Mouse (Mus musculus): Measurements from ENCODE around the gene Sox13. TPM values are rescaled to one million over a fixed set of nuclear protein-coding genes. Genes with fewer than 3 reads are reported as not detected.

Gene Sox13
- polyA plus RNA-seq, 1 experiment from 2014 or later = 6.7 TPM

DNA sequence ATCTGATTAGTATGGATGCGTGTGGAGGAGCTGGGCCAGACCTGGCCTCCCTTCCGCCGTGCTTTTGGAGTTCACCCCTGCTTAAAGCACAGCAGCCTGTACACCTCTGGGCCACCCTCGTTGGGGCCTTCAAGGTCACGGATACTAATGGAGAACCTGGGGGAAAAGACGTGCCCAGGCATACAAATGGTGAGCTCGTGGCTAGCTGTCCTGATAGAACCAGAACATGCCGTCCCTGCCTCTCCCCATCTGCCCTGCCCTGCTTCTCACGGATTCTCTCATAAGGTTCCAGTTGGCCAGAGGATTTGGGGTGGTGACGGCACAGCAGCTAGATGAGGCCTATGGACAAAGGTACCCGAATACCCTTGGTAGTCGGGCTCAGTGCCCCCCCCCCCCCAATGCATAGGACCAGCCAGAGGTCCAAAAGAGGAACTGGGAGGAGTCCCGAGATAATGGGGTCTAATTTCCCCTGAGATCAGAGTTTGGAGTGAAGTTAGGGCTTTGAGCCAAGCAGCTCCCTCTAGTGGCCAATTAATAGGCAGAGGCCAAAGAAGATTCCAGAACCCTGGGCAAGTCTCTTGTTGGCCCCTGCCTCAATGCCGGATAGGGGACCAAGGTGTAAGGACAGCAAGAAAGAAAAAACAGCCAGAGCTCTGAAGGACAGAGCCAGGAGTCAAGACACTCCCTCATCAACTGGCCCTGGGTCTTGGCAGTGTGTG is 43.7 kb downstream of the Sox13 start:
- Histone ChIP-seq H3K4me2 (ENCODE audit: low read depth, low read length) (no peak overlapping the region), H3K36me3 (ENCODE audit: control insufficient read depth, insufficient read depth, low read length) (no peaks in the 10 kb centered on the region; the same call in 1 of the 2 replicates), H3K9ac (ENCODE audit: low read length) (no peak overlapping the region), H3K4me3 (ENCODE audit: low read length) (no peak overlapping the region), H3K27ac (ENCODE audit: low read length) (no peak overlapping the region), H3K4me1 (replicated peaks; ENCODE audit: control insufficient read depth, insufficient read depth, low read length) (no peaks in the 10 kb centered on the region; the same call in 1 of the 2 replicates), H3K9me3 (ENCODE audit: control insufficient read depth, low read length) (no peaks in the 10 kb centered on the region), H3K27me3 (ENCODE audit: control insufficient read depth, insufficient read depth, low read depth, low read length) (no peaks in the 10 kb centered on the region)
- no peak for ATAC-seq (ENCODE audit: low read depth)
- 63% methylated on average over 14 of the region's 14 CpGs for WGBS

DNA sequence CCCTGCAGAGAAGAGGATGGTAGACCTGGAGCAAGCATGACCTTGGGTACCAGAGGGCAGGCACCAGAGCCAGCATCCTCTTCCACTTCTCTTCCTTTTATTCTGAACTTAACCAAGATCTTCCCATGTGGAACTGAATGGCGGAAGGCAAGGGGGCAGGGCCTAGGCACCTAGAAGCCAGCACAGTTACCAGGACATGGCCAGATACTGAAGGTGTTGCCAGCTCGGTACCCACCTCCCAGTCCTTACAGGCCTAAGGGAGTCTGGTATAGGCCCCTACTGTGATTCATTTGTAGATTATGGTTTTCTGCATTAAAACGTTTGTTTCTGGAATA is 44.2 kb downstream of the Sox13 start:
- ATAC-seq (ENCODE audit: low read depth) = no peak
- no peak overlapping the region for H3K4me3 ChIP-seq (ENCODE audit: low read length)
- H3K9me3 ChIP-seq (ENCODE audit: control insufficient read depth, low read length) = no peaks in the 10 kb centered on the region
- no peaks in the 10 kb centered on the region for H3K27me3 ChIP-seq (ENCODE audit: control insufficient read depth, insufficient read depth, low read depth, low read length)
- H3K4me1 ChIP-seq (replicated peaks; ENCODE audit: control insufficient read depth, insufficient read depth, low read length) = no peaks in the 10 kb centered on the region; the same call in 1 of the 2 replicates
- H3K27ac ChIP-seq (ENCODE audit: low read length) = no peak overlapping the region
- no peak overlapping the region for H3K4me2 ChIP-seq (ENCODE audit: low read depth, low read length)
- no peaks in the 10 kb centered on the region; the same call in 1 of the 2 replicates for H3K36me3 ChIP-seq (ENCODE audit: control insufficient read depth, insufficient read depth, low read length)
- 69% methylated on average over 3 of the region's 3 CpGs for WGBS
- no peak overlapping the region for H3K9ac ChIP-seq (ENCODE audit: low read length)

DNA sequence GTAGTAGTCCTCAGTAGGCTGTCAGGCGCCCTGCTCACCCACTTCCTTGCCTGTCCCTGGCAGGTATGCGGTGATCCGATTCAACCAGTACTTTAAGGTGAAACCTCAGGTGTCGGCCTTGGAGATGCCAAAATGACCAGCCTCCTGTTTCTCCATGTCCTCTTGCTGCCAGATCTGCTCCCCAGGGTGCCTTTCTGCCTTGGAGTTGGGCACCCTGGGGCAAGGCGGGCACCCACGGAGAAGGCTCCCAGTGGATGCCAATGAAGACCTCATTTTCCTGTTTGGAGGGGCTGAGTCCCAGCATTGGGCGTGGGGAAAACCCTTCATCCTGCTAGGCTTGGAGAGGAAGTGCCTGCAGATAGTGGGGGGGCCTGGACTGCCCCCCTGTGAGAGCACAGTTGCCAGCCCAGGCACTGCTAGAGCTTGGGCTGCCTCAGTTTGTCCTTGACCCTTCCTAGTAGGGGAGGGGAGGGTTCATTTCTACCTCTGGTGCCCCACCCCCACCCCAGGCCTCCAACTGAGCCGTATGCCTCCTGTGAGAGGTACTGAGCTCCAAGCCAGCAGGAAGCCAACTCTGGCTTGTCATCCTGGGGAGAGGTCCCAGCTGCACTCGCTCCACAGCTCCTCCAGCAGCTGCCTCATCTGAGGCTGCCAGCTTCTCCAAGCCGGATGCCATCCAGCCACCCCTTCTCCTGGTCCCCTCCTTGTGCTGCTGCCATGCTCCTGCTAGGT is 44.8 kb downstream of the Sox13 start:
- Histone ChIP-seq H3K4me1 (replicated peaks; ENCODE audit: control insufficient read depth, insufficient read depth, low read length) (no peaks in the 10 kb centered on the region; the same call in 1 of the 2 replicates), H3K4me3 (ENCODE audit: low read length) (no peak overlapping the region), H3K27ac (ENCODE audit: low read length) (no peak overlapping the region), H3K9ac (ENCODE audit: low read length) (no peak overlapping the region), H3K27me3 (ENCODE audit: control insufficient read depth, insufficient read depth, low read depth, low read length) (no peaks in the 10 kb centered on the region), H3K4me2 (ENCODE audit: low read depth, low read length) (no peak overlapping the region), H3K36me3 (ENCODE audit: control insufficient read depth, insufficient read depth, low read length) (no peaks in the 10 kb centered on the region), H3K9me3 (ENCODE audit: control insufficient read depth, low read length) (no peaks in the 10 kb centered on the region)
- no peak; the same call in 1 of the 2 replicates for ATAC-seq (ENCODE audit: low read depth)
- 58% methylated on average over 10 of the region's 10 CpGs for WGBS

DNA sequence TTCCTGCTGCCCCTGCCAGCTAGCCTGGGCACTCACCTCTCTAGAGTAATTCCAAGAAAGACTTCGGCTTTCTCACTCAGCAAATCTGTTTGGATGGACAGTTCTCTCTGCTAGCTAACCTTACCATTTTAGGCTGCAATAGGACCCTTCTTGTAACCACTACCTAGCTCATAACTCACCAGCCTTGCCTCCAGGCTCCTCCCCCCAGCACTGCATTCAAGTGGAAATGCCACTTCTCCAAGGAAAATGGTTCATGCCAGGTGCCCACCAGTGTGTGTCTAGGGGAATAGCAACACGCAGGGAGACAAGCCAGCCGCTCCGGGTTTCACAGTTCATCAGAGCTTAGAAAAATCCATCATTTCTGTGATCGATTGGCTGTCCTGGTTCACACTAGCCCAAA is 46.6 kb downstream of the Sox13 start:
- H3K36me3 ChIP-seq (ENCODE audit: control insufficient read depth, insufficient read depth, low read length) = no peaks in the 10 kb centered on the region
- WGBS = 84% methylated on average over 5 of the region's 5 CpGs
- no peaks in the 10 kb centered on the region for H3K9me3 ChIP-seq (ENCODE audit: control insufficient read depth, low read length)
- H3K27me3 ChIP-seq (ENCODE audit: control insufficient read depth, insufficient read depth, low read depth, low read length) = no peaks in the 10 kb centered on the region
- H3K4me1 ChIP-seq (replicated peaks; ENCODE audit: control insufficient read depth, insufficient read depth, low read length) = peaks cover 2% of the 10 kb centered on the region; the same call in 1 of the 2 replicates
- H3K27ac ChIP-seq (ENCODE audit: low read length) = no peak overlapping the region
- H3K4me3 ChIP-seq (ENCODE audit: low read length) = no peak overlapping the region
- H3K4me2 ChIP-seq (ENCODE audit: low read depth, low read length) = no peak overlapping the region
- H3K9ac ChIP-seq (ENCODE audit: low read length) = no peak overlapping the region
- no peak for ATAC-seq (ENCODE audit: low read depth)

DNA sequence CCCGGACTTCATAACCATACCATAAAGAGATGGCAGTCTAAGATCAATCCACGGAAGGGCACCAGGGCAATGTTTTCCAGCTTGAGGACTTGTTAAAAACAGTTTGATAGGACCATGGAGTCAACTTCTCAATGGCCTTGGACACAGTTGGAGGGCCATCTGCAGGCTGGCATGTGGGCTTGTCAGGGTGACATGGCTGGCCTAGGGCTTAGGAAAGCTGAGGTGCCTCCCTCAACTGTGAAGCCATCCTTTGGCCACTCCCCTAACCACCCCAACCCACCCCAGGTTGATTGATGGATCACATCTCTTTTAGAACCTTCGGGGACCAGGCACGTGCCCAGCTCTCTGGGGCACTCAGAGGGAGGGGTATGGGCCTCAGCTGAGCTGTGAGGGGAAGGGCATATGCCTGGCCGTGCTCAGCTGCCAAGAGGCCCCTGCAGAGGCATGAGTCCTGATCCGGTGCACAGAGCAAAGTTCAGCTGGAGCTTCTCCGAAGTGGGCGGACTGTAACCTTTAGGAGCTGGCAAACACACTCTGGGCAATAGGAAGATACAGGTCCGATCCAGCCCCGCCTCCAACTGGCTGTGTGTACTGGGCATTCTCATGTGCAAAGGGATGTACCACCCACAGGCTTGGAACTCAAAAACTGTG is 48.4 kb downstream of the Sox13 start:
- Histone ChIP-seq H3K4me1 (replicated peaks; ENCODE audit: control insufficient read depth, insufficient read depth, low read length) (peaks cover 7% of the 10 kb centered on the region; the same call in 1 of the 2 replicates), H3K27ac (ENCODE audit: low read length) (no peak overlapping the region), H3K9ac (ENCODE audit: low read length) (no peak overlapping the region), H3K36me3 (ENCODE audit: control insufficient read depth, insufficient read depth, low read length) (no peaks in the 10 kb centered on the region), H3K4me3 (ENCODE audit: low read length) (no peak overlapping the region), H3K4me2 (ENCODE audit: low read depth, low read length) (no peak overlapping the region), H3K27me3 (ENCODE audit: control insufficient read depth, insufficient read depth, low read depth, low read length) (no peaks in the 10 kb centered on the region), H3K9me3 (ENCODE audit: control insufficient read depth, low read length) (no peaks in the 10 kb centered on the region)
- 51% methylated on average over 10 of the region's 10 CpGs for WGBS
- no peak for ATAC-seq (ENCODE audit: low read depth)

DNA sequence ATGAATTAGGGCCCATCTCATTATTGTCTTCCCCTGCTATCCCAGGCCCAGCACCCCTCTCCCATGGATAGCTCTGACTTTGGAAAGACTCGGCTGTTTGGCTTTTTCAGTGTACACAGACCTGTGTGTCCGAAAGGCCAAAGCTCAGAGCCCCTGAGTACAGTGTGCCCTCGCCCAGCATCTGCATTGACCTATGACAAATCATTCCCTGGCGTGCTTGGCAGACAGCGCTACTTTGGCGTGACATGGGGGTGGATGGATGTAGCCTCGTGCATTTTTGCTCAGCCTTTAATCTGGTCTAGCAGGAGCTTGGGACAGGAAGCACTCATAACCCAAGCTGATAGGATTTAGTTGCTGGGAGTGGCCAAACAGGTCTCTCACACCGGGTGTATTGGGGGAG is 52.1 kb downstream of the Sox13 start:
- H3K9me3 ChIP-seq (ENCODE audit: control insufficient read depth, low read length) = no peaks in the 10 kb centered on the region
- ATAC-seq (ENCODE audit: low read depth) = no peak
- no peak overlapping the region for H3K27ac ChIP-seq (ENCODE audit: low read length)
- peaks cover 15% of the 10 kb centered on the region for H3K4me1 ChIP-seq (replicated peaks; ENCODE audit: control insufficient read depth, insufficient read depth, low read length)
- H3K27me3 ChIP-seq (ENCODE audit: control insufficient read depth, insufficient read depth, low read depth, low read length) = no peaks in the 10 kb centered on the region
- no peak overlapping the region for H3K4me2 ChIP-seq (ENCODE audit: low read depth, low read length)
- no peaks in the 10 kb centered on the region for H3K36me3 ChIP-seq (ENCODE audit: control insufficient read depth, insufficient read depth, low read length)
- no peak overlapping the region for H3K4me3 ChIP-seq (ENCODE audit: low read length)
- H3K9ac ChIP-seq (ENCODE audit: low read length) = no peak overlapping the region
- WGBS = 43% methylated on average over 8 of the region's 8 CpGs

DNA sequence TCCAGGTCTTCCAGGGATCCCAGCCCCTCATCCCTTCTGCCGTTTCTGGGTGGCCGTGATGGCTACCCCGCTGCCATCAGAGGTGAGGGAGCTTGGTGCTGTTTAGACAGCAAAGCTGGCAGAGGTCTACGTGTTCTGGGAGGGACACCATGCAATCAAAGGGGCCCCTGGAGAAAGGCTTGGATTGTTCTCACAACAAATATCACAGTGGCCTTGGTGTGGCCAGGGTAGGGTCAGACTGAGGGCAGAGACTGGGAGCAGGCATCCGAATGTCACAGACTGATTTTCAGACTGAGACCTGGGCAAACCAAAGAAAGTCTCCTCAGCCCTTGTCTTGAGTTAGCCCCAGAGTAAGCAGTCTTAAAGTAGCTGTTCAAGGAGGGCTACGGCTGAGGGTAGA is 52.7 kb downstream of the Sox13 start:
- Histone ChIP-seq H3K27me3 (ENCODE audit: control insufficient read depth, insufficient read depth, low read depth, low read length) (no peaks in the 10 kb centered on the region), H3K4me2 (ENCODE audit: low read depth, low read length) (no peak overlapping the region), H3K36me3 (ENCODE audit: control insufficient read depth, insufficient read depth, low read length) (no peaks in the 10 kb centered on the region), H3K9me3 (ENCODE audit: control insufficient read depth, low read length) (no peaks in the 10 kb centered on the region), H3K4me1 (replicated peaks; ENCODE audit: control insufficient read depth, insufficient read depth, low read length) (peaks cover 18% of the 10 kb centered on the region), H3K9ac (ENCODE audit: low read length) (no peak overlapping the region), H3K27ac (ENCODE audit: low read length) (no peak overlapping the region), H3K4me3 (ENCODE audit: low read length) (no peak overlapping the region)
- ATAC-seq (ENCODE audit: low read depth) = no peak
- WGBS = 66% methylated on average over 6 of the region's 6 CpGs

DNA sequence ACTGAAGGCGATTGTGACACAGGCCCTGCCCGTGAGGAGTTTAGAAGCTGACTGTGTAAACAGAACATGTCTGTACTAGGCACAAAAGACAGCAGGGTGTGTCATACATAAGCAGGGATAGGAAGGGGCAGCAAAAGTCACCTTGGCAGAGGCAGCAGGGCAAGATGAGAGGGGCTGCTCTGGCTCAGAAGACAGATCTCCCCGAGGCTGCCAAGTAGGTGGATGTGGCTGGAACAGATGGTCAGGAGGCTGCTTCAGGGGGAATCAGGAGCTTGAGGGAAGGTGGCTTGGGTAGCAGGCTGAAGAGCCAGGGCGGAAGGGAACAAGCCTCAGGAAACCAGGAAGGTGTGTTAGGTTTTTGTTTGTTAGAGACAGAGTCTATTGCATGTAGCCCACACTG is 53.8 kb downstream of the Sox13 start:
- Histone ChIP-seq H3K27me3 (ENCODE audit: control insufficient read depth, insufficient read depth, low read depth, low read length) (no peaks in the 10 kb centered on the region), H3K27ac (ENCODE audit: low read length) (no peak overlapping the region), H3K9ac (ENCODE audit: low read length) (no peak overlapping the region), H3K4me2 (ENCODE audit: low read depth, low read length) (no peak overlapping the region), H3K36me3 (ENCODE audit: control insufficient read depth, insufficient read depth, low read length) (no peaks in the 10 kb centered on the region), H3K4me3 (ENCODE audit: low read length) (no peak overlapping the region), H3K9me3 (ENCODE audit: control insufficient read depth, low read length) (no peaks in the 10 kb centered on the region), H3K4me1 (replicated peaks; ENCODE audit: control insufficient read depth, insufficient read depth, low read length) (peaks cover 18% of the 10 kb centered on the region)
- ATAC-seq (ENCODE audit: low read depth) = no peak
- WGBS = 58% methylated on average over 4 of the region's 4 CpGs

DNA sequence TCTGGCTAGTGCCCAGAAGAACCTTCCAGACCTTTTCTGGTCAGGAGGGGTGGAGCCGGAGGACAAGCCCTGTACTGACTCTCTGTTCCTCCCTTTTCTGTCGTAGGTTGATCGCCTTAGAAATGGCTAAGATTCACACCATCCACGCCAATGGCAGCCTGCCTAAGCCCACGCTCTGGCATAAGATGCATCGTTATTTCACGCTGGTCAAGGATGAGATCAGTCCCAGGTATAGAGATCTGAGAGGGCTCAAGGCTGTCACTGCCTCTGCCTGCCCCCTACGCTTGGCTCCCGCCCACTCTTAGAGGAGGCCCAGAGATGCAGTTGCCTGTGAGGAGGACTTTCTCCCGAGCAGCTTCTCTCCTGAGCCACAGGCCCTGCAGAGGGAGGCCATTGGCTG is 55.5 kb downstream of the Sox13 start:
- H3K27me3 ChIP-seq (ENCODE audit: control insufficient read depth, insufficient read depth, low read depth, low read length) = peaks cover 6% of the 10 kb centered on the region; the same call in 1 of the 2 replicates
- no peak overlapping the region for H3K27ac ChIP-seq (ENCODE audit: low read length)
- H3K4me2 ChIP-seq (ENCODE audit: low read depth, low read length) = no peak overlapping the region
- no peaks in the 10 kb centered on the region for H3K9me3 ChIP-seq (ENCODE audit: control insufficient read depth, low read length)
- ATAC-seq (ENCODE audit: low read depth) = no peak
- H3K4me3 ChIP-seq (ENCODE audit: low read length) = no peak overlapping the region
- WGBS = 73% methylated on average over 10 of the region's 10 CpGs
- peaks cover 26% of the 10 kb centered on the region for H3K4me1 ChIP-seq (replicated peaks; ENCODE audit: control insufficient read depth, insufficient read depth, low read length)
- H3K9ac ChIP-seq (ENCODE audit: low read length) = no peak overlapping the region
- no peaks in the 10 kb centered on the region for H3K36me3 ChIP-seq (ENCODE audit: control insufficient read depth, insufficient read depth, low read length)
